Mouse (Mus musculus): ENCODE results near the gene Mei1. TPM values are rescaled to one million over a fixed set of nuclear protein-coding genes. Genes with fewer than 3 reads are reported as not detected.

The Mei1 gene
- total and polyA plus RNA-seq, 2 experiments from 2014 or later, result 0.21 to 0.24 TPM

- TF ChIP-seq CTCF (IDR thresholded peaks at IDR 0.05; ENCODE audit: low read depth), result no peak
- DNase-seq (ENCODE audit: low spot score), result no peak
Observed at GRCm38 (mm10) chr15:82148510-82148911, 78.7 kb downstream of the Mei1 start.

GRCm38 (mm10) chr15:82150042-82150441, 80.2 kb downstream of the Mei1 start:
- Histone ChIP-seq H3K9me3 (ENCODE audit: low read length) (no peaks in the 10 kb centered on the region), H3K27me3 (ENCODE audit: insufficient read depth, low read length) (no peaks in the 10 kb centered on the region), H3K27ac (no peak overlapping the region), H3K4me2 (ENCODE audit: low read depth, low read length) (no peak overlapping the region), H3K4me1 (ENCODE audit: insufficient read depth, low read length) (peaks cover 29% of the 10 kb centered on the region), H3K36me3 (ENCODE audit: insufficient read depth, low read length) (no peaks in the 10 kb centered on the region), H3K9ac (replicated peaks; ENCODE audit: low read length) (no peak overlapping the region), H3K4me3 (ENCODE audit: low read length) (no peak overlapping the region)
- TF ChIP-seq CTCF (IDR thresholded peaks at IDR 0.05; ENCODE audit: low read depth), result no peak
- no peak for ATAC-seq
- DNase-seq (ENCODE audit: low spot score), result no peak

More at GRCm38 (mm10) chr15:82148510-82148911, 78.7 kb downstream of the Mei1 start:
- Histone ChIP-seq H3K9me3 (ENCODE audit: low read length) (no peaks in the 10 kb centered on the region), H3K36me3 (ENCODE audit: insufficient read depth, low read length) (no peaks in the 10 kb centered on the region), H3K27me3 (ENCODE audit: insufficient read depth, low read length) (no peaks in the 10 kb centered on the region), H3K9ac (replicated peaks; ENCODE audit: low read length) (peak overlapping the region; percentile 88; the same call in 1 of the 2 replicates), H3K4me1 (ENCODE audit: insufficient read depth, low read length) (peaks cover 29% of the 10 kb centered on the region), H3K4me2 (ENCODE audit: low read depth, low read length) (peak overlapping the region; percentile 82), H3K27ac (peak overlapping the region; percentile 98; the same call in 1 of the 2 replicates), H3K4me3 (ENCODE audit: low read length) (peak overlapping the region; percentile 75)
- no peak for ATAC-seq
- 24% methylated on average over 9 of the region's 9 CpGs for WGBS

DNA sequence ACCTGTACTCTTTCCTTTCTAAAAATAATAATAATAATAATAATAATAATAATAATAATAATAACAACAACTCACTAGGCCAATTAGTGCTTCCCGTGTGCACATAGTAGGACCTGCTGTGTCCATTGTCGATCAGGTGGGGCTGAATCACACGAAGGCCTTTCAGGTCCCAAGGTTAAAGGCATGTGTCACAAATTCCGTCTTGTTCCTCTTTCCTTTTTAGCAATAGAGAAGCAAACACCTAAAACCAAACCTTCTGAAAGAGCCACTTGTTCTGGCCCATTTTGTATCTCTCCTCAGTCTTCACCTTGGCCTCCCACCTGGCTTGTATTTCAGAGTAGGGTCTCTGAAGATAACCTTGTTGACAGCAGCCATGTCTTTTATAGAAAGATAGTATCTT, 81.4 kb downstream of the Mei1 start:
- Histone ChIP-seq H3K9me3 (ENCODE audit: low read length) (no peaks in the 10 kb centered on the region), H3K4me3 (ENCODE audit: low read length) (no peak overlapping the region), H3K27ac (no peak overlapping the region), H3K36me3 (ENCODE audit: insufficient read depth, low read length) (no peaks in the 10 kb centered on the region), H3K27me3 (ENCODE audit: insufficient read depth, low read length) (no peaks in the 10 kb centered on the region), H3K4me2 (ENCODE audit: low read depth, low read length) (no peak overlapping the region), H3K4me1 (ENCODE audit: insufficient read depth, low read length) (peaks cover 23% of the 10 kb centered on the region), H3K9ac (replicated peaks; ENCODE audit: low read length) (no peak overlapping the region)
- ATAC-seq (no peak), DNase-seq (ENCODE audit: low spot score) (no peak)
- 92% methylated on average over 4 of the region's 4 CpGs for WGBS
- TF ChIP-seq CTCF (IDR thresholded peaks at IDR 0.05; ENCODE audit: low read depth), result no peak

DNA sequence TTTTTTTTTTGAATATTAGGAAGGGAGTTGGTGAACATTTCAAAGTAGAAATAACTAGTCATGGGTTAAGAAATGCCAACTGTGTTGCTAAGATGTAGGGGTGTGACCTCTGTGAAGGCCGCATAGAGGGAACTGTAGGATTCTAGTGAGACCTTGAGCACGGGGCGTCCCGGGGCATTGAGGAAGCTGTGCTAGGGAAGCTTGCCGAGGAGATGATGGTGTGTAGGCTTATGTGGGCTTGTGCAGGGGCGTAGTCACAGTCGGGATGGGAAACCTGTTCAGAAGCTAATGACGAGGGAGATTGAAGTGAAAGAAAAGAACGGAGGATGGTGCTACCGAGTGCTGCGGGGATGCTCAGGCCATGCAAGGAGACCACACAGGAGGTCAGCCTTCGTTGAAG, 82.2 kb downstream of the Mei1 start:
- DNase-seq (ENCODE audit: low spot score) (no peak), ATAC-seq (no peak)
- H3K4me1 ChIP-seq (ENCODE audit: insufficient read depth, low read length), result peaks cover 18% of the 10 kb centered on the region
- H3K4me2 ChIP-seq (ENCODE audit: low read depth, low read length), result no peak overlapping the region
- 85% methylated on average over 12 of the region's 12 CpGs for WGBS
- no peak for TF ChIP-seq CTCF (IDR thresholded peaks at IDR 0.05; ENCODE audit: low read depth)
- no peak overlapping the region for H3K9ac ChIP-seq (replicated peaks; ENCODE audit: low read length)
- H3K9me3 ChIP-seq (ENCODE audit: low read length), result no peaks in the 10 kb centered on the region
- no peak overlapping the region; the same call in 1 of the 2 replicates for H3K27ac ChIP-seq
- no peak overlapping the region for H3K4me3 ChIP-seq (ENCODE audit: low read length)
- H3K36me3 ChIP-seq (ENCODE audit: insufficient read depth, low read length), result no peaks in the 10 kb centered on the region
- no peaks in the 10 kb centered on the region for H3K27me3 ChIP-seq (ENCODE audit: insufficient read depth, low read length)

DNA sequence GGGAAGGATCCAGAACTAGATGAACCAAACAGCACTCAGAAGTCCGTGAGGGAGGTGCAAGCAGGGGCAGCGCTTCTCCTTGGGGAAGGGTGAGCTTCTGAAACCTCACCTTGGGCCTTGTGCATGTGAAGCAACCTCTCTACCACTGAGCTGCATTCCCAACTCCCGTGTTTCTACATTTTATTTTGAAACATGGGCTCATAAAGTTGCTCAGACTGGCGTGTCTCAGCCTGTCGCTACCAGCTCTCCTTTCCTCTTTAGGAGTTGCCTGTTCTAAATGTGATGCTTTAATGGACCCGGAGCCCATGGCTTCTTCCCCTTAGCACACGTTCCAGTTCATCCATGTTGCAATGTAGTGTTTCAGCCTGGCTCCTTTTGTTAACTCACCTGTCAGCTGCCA, 82.6 kb downstream of the Mei1 start:
- Histone ChIP-seq H3K4me1 (ENCODE audit: insufficient read depth, low read length) (peaks cover 18% of the 10 kb centered on the region), H3K27ac (no peak overlapping the region; the same call in 1 of the 2 replicates), H3K36me3 (ENCODE audit: insufficient read depth, low read length) (no peaks in the 10 kb centered on the region), H3K9me3 (ENCODE audit: low read length) (no peaks in the 10 kb centered on the region), H3K9ac (replicated peaks; ENCODE audit: low read length) (no peak overlapping the region), H3K27me3 (ENCODE audit: insufficient read depth, low read length) (no peaks in the 10 kb centered on the region), H3K4me2 (ENCODE audit: low read depth, low read length) (no peak overlapping the region), H3K4me3 (ENCODE audit: low read length) (no peak overlapping the region)
- WGBS, result 86% methylated on average over 7 of the region's 7 CpGs
- DNase-seq (ENCODE audit: low spot score) (no peak), ATAC-seq (no peak)
- no peak for TF ChIP-seq CTCF (IDR thresholded peaks at IDR 0.05; ENCODE audit: low read depth)

DNA sequence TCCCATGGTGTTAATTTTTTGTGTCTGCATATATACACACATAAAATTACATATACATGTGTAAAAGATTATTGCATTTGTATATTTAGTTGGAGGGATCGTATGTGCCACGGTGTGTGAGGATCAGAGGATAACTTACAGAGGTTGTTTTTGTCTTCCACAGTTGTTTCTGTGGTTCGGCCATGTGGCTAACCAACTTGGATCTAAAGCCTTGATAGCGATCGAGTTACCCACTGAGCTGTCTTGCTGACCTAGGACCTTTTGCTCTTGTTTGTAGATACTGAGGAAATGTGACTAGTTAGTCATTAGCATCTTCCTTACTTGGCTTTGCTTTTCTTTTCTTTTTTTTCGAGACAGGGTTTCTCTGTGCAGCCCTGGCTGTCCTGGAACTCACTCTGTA, 86.5 kb downstream of the Mei1 start:
- no peak for TF ChIP-seq CTCF (IDR thresholded peaks at IDR 0.05; ENCODE audit: low read depth)
- DNase-seq (ENCODE audit: low spot score) (no peak), ATAC-seq (no peak)
- H3K9me3 ChIP-seq (ENCODE audit: low read length), result no peaks in the 10 kb centered on the region
- H3K4me2 ChIP-seq (ENCODE audit: low read depth, low read length), result no peak overlapping the region
- no peak overlapping the region for H3K9ac ChIP-seq (replicated peaks; ENCODE audit: low read length)
- no peaks in the 10 kb centered on the region for H3K27me3 ChIP-seq (ENCODE audit: insufficient read depth, low read length)
- 94% methylated on average over 6 of the region's 6 CpGs for WGBS
- no peak overlapping the region for H3K27ac ChIP-seq
- no peaks in the 10 kb centered on the region for H3K36me3 ChIP-seq (ENCODE audit: insufficient read depth, low read length)
- H3K4me3 ChIP-seq (ENCODE audit: low read length), result no peak overlapping the region
- peaks cover 7% of the 10 kb centered on the region; the same call in 1 of the 2 replicates for H3K4me1 ChIP-seq (ENCODE audit: insufficient read depth, low read length)

DNA sequence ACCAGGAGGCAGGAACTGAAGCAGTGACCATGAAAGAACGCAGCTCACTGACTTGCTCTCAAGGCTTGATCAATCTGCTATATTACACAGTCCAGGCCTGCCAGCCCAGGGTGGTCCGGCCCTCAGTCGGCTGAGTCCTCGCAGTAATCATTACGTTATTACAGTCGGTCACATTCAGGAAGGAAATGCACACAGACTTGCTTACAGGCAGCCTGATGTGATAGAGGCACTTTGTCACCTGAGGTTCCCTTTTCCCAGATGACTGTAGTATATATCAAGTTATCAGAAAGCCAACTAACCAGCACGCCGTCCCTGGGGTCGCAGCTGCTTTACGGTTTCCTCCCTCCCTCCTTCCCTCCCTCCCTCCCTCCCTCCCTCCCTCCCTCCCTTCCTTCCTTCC, 87.1 kb downstream of the Mei1 start:
- Histone ChIP-seq H3K9ac (replicated peaks; ENCODE audit: low read length) (no peak overlapping the region), H3K9me3 (ENCODE audit: low read length) (no peaks in the 10 kb centered on the region), H3K36me3 (ENCODE audit: insufficient read depth, low read length) (no peaks in the 10 kb centered on the region), H3K4me1 (ENCODE audit: insufficient read depth, low read length) (peaks cover 9% of the 10 kb centered on the region; the same call in 1 of the 2 replicates), H3K4me3 (ENCODE audit: low read length) (no peak overlapping the region), H3K27ac (no peak overlapping the region), H3K4me2 (ENCODE audit: low read depth, low read length) (no peak overlapping the region), H3K27me3 (ENCODE audit: insufficient read depth, low read length) (no peaks in the 10 kb centered on the region)
- 77% methylated on average over 10 of the region's 10 CpGs for WGBS
- ATAC-seq (no peak), DNase-seq (ENCODE audit: low spot score) (no peak)
- no peak for TF ChIP-seq CTCF (IDR thresholded peaks at IDR 0.05; ENCODE audit: low read depth)

Measured in hindbrain, postnatal 0 days (tissue).